Mouse (Mus musculus) cerebellum, adult 11-12 months (tissue): ENCODE measurements at regions not wholly inside any gene's neighbourhood (a gene's known extent, or its start where the extent isn't known, plus 50 kb on each side); places are given as distances from the start of the nearest gene placed in this dataset.

Experiments
- DNase-seq: peaks from one replicate; pipeline ENCODE4 v3.0.0; 2022

DNA sequence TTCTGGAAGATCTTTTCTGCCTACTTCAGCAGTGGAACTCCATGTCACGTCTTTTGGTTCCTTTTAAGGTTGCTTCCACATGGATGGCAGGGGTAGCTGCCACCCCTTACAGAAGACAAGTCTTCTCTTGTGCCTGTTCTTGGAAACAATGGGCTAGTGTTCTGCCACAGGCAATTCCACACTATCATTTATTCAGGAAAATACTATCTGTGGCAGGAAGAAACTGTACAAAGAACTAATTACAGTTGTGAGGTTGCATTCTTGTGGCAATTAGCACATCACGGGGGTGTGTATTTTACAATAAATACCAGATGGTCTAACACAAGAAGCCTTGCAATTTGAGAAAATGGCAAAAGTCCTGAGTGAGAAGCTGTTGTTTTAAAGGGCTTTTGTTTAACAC lies 489.8 kb downstream of the Ccdc50 start:
- no peak for DNase-seq

DNA sequence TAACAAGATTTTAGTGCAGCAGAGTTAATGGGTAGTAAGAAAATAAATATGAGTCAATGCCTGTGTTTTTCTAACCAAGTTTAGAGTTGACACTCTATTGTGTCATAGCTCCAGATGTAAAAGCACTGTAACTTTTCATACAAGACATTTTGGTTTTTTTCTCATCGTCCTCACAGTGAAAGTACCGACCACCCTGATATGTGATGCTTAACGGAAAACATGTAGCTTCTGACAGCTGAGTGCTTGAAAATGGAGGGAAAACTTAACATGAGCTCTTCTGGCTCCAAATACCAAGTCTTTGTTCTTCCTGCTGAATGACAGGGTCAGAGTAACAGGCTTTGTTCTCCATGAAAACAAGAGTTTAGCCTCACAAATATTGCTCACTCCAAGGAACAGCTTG lies 490.3 kb downstream of the Ccdc50 start:
- DNase-seq = no peak

DNA sequence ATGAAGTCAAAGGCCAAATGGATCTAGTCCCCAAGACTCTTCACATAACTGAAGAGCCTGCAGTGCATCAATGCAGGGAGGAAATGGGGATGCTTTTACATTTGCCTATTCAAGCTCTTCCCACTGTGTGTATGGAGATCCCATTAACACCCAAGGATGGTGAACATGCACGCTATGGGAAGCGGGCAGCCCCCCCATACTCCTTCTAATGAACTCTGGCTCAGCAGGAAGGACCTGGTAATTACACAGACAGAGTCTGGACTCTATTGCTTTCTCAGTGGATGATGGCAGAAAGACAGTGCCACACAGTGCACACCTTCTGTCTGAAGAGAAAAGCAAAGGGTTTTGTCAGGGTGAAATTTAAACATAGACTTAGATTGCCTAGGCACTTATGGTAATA lies 495.7 kb downstream of the Ccdc50 start:
- DNase-seq = no peak

DNA sequence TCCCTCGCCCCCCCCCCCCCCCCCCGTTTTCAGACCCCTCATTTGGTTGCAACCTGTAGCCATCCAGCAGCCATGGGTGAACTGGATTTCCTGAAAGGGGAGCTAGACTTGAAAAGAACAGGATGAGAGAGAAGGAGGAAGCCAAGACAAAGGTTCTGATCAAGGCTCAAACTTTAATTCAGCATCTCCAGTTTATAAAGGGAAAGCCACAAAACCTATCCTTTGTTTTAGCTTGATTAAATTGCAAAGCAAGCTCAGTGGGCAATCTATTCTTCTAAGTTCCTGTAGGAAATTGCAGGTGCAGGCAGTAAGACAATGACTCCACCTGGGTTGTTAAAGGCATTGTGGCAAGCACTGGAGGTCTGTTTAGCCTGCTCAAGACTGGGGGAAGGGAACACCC lies 517.4 kb downstream of the Ccdc50 start:
- DNase-seq = no peak

DNA sequence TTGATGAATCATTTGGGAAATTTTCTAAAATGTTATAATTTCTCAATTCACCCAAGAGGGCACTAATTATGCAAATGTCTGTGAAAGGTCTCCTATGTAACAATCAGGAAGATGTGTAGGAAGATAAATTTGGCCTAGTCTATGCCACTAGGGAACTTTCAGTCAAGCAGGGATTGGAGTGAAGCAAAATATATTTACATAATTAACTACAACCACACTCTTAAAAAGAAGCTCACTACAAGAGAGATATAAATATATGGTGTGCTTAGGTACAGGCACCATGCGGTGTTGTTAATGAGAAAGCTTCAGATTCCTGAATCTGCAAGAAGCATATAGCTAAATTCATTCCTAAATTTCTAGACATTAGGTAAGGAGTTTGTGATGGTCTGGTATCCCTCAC lies 526.8 kb downstream of the Ccdc50 start:
- DNase-seq = no peak

DNA sequence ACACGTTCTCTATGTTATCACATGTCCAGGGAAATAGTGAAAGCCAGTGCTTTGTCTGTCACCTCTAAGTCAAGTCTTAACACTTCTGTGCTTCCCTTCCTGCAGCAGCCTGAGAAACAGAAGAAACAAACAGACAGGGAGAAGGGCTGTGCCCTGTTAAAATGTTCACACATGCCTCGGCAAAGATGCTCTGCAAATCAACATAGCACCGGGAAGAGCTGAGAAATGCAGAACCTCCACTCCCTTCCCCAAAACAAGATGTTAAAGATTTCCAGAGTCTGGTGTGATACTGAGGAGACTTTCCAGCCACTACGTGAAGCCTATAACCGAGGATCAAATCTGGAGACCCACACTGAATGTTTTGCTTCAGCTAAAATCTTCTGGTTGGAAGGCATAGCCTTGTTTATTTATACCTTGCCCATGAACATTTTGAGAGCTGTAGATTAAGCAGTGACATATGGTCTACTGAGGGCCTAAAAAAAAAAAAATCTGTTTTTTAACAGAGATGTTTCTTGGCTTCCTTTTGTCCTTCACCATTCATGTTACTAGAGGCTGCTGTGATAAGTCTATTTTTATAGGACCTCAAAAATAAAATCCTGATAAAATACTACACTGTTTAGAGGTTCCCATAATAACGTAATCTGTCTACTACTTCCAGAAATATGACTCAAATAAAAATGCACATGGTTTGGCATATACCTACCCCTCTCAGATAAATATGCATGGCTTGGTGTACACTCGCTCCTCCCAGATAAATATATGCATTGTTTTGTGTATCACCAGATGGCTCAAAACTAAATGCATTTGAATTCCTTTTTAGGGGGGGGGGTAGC lies 537.1 kb downstream of the Ccdc50 start:
- DNase-seq = no peak

DNA sequence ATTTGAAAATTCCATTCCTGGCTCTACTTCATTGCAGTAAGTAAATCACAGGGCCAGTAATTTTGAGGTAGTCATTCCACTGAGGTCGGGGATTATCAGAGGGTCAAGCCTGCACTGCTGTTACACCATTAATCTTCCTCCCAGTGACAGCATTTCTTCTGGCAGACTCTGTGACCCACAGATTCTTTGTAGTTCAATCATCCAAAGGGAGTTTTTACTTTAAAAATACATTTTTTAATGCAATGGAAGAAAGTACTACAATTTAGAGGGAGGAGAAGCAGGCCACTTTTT lies 537.6 kb downstream of the Ccdc50 start:
- DNase-seq = no peak

DNA sequence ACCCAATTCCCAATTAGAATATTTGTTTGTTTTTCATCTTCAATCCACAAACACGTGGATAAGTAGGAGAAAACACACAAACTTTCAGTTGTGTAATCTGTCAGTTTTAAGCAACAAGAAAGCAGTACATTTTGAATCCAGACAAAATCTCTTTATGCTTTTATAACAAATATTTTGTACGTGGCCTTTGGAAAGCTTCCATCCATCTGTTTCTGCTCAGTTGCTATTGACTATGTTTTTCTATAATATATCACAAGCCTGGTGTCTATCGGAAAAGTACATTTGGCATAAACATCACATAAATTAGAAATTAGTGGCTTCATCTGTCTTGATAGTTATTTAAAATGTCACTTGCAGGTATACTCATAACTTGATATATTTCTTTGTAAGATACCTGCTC lies 560.6 kb downstream of the Ccdc50 start:
- DNase-seq = no peak

- no peak for DNase-seq
Observed at GRCm38 (mm10) chr16:27949811-27950210, 561.1 kb downstream of the Ccdc50 start.

DNA sequence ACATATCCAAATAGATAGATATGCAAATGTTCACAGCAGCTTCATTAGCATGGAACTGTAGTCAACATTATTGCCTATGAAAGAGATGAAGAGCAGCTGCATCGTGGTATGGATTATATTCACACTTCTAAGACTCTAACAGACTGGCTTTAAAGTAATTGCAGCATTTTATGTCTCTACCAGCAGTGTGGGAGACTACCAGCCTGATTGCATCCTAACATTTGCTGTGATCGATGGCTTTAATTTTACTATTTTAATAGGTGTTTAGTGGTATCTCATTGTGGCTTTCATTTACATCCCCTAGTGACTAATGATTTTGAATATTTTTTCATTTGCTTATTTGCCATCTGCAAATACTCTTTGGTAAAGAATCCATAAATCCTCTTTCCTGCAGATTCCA lies 574.1 kb downstream of the Ccdc50 start:
- DNase-seq = no peak

DNA sequence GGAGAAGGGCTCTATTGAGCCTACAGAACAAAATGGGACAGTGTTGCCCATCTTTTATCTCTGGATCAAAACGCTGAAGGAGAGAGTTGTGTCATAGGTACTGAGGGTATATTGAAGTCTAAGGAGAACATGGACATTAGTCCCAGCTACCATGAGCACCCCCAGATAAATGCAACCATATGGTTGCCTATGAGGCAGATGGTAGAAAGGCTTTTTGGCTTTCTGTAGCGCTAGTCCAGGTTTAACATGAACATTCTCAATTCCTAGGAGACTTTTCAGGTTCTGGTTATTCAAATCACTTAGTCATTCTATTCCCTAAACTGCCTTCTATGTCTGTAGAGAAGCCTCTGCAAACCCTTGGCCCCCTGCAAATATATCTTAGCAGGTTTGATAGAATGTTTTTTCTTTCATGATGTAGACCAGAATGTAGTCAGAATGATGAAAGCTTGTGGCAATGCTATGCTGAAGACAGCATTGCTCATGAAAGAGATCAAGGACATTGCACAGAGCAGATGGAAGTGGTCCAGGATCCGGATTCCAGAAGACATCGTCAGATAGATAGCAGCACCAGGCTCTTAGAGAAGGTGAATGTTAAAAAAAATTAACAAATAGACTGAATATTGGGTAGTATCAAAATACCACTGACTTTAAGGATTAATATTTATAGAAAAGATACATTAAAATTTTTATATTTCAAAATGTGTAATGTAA lies 590.2 kb downstream of the Ccdc50 start:
- DNase-seq = peak; percentile 13

DNA sequence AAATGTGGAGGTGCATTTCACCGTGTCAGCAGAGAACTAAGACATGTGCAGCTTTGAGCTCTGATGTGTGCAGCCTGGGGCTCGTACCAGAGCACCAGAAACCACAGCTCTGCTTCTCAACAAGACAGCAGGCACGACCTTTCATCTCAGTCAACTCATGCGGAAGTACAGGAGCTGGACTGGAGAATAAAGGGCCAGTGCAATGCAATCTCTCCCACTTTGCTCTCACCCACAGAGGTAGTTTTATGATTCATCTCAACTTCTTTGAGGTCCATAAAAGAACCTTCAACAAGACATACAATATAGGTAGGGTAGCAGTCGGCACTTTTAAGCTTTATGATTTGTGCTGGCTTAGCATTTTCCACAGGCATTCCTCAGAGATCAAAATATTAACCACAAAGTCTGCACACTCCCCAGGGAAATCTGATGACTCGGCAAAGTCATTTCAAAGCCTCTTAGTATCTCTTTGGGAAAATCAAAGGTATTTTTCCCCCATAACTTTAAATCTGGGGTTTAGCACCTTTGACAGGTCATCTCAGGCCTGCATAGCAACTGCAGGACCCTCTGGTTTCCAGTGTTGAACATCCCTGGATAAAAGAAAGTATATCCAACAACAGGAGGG lies 626.7 kb downstream of the Ccdc50 start:
- no peak for DNase-seq

- no peak for DNase-seq
Observed at GRCm38 (mm10) chr16:28018311-28018710, 629.6 kb downstream of the Ccdc50 start.

GRCm38 (mm10) chr16:28038954-28039353 lies 650.3 kb downstream of the Ccdc50 start:
- DNase-seq = no peak

DNA sequence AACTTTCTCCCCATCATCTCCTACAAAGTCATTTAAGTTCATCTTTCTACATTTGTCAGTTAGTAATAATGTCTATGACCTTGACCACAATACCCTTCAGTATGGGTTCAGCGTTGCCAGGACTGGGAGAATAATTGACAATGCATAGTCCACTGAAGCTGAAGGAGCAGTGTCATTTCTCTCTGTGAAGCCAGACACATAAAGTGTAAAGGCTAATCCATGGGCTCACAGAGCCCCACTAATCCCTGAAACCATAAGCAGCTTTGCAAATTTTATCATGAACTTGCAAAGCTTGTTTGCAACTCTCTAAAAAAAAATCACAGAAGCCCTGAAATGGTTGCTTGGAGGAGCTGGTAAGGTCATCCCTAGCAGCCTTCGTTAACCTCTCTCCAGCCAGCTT lies 654.4 kb downstream of the Ccdc50 start:
- DNase-seq = no peak

- no peak for DNase-seq
Observed at GRCm38 (mm10) chr16:28064785-28065301, 676.2 kb downstream of the Ccdc50 start.

DNA sequence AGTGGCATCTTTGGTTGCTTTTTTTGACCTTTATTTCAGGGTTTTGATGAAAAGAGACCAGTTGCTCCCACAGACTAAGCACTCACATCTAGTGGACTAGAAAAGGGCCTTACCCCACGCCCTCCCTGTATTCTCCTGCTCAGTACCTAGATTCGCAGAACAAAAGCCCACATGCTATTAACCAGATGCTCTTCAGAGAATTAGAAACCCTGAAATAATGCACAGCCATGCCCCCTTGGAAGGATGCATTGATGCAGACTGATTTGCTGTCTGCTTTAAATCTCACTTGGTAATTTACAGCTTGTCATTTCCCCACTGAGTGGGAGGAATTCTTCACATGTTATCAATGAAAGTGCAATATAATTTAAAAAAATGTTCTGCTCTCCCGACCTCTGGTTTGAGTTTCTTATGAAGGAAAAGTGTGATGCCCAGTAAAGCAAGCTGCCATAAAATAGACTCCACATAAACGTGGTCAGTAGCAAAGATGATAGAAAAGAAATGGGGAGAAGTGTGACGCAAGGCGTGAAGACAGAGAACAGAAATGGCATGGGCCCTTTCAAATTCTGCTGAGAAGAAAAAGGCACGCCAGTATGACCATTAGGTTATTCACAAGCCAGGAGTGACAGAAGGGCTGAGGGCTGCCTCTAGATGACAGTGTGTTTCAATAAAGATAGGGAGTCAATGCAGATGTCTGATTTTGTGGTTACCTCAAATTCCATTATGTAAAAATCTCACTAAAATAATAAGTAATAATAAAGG lies 669.8 kb downstream of the Fgf12 start:
- no peak for DNase-seq

DNA sequence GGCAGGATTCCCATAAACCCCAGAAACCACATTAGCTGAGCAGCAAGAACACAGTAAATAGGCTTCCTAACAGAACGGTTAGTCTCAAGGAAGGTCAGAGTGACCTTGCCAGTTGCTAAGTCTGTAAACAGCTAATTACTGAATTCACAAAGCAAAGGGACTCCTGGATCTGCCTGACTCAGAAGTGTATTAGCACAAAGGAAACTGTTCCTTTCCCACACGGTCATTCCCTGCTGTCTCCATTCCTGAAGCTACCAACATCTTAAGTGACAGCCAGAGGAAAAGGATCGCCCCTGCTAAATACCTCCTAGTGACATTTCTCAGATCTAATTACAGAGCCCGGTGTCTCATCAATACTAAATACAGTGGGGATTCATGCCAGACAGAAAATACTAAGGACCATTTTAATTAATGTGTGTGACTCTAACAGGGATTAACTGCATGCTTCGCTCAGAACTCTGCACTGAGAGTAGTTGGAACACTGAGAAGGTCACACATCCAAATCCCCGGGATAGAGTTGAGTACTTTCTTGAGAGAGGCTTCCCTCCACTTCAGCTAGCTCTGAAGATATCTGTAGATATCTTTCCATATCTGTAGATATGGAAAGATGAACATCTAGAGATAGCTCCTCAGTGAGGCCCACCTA lies 663.3 kb downstream of the Fgf12 start:
- DNase-seq = no peak

- no peak for DNase-seq
Observed at GRCm38 (mm10) chr16:28104255-28105076, 648.4 kb downstream of the Fgf12 start.

- no peak for DNase-seq
Observed at GRCm38 (mm10) chr16:28105085-28105484, 647.8 kb downstream of the Fgf12 start.

DNA sequence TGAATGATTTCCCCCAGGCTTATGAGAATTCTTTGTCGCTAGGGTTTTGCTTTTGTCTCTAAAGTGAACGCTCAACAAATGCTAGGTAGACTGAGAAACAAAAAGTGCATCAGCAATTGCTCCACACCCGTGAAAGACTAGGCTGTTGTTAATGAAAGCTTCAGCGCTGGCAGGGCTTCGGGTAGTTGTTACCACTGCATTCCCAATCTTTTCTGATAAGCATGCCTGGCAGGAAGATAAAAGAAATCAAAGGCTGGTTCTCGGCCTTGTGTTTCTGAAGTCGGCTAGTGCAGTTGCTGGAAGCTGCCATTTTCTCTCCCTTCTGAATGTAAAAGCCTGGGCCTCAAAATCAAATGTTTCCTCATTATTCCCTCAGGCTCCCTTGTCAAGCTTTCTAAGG lies 647.0 kb downstream of the Fgf12 start:
- no peak for DNase-seq

GRCm38 (mm10) chr16:28109771-28110170 lies 643.1 kb downstream of the Fgf12 start:
- DNase-seq = no peak
